ENCODE assay signal across 18 mouse cellular contexts in the genomic region with DNA sequence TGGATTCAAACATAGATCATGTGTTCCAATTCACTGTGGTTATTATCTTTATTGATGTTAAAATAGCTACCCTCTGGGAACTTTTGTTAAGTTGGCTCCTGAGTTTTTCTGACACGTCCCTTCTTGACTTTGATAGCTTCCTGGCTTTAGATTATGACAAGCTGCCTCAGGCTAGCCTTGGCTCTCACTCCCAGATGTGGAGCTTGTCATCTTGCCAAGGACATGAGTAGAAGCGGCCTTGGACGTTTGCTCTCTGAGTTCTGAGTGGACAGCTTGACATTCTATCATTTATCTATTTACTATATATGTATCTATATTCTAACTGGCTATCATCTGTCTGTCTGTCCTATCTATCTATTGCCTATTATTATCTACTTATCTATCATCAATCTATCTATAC.
"Had no signal": no experiment of that assay in that cellular context is flagged by ENCODE, and none has a peak within 500 bp of the region (broad histone marks: within the 10 kb centered on the region; RNA-seq: fewer than 3 reads in every experiment).

No protein-coding gene starts in this region.

- DNase-seq: kidney, adult 8-10 months; kidney, postnatal 36 days; layer of hippocampus, adult 9-11 months; layer of hippocampus, postnatal 36 days; liver; liver, embryonic 13.5 days; liver, postnatal 0 days; lung, postnatal 10 days; right cerebral cortex, postnatal 4 days; spleen, adult 18-20 months; thymus, adult 18-20 months; thymus, postnatal 14 days had no signal

- H3K36me3 ChIP-seq: limb, embryonic 12.5 days; liver, embryonic 13.5 days; midbrain, embryonic 15.5 days; neural tube, embryonic 12.5 days had no signal

- H3K9ac ChIP-seq: limb, embryonic 12.5 days; liver, embryonic 13.5 days; liver, postnatal 0 days; midbrain, embryonic 15.5 days; neural tube, embryonic 12.5 days had no signal

- H3K27me3 ChIP-seq: limb, embryonic 12.5 days; liver, embryonic 13.5 days; megakaryocyte, embryonic 14.5 days; midbrain, embryonic 15.5 days; neural tube, embryonic 12.5 days had no signal

- H3K9me3 ChIP-seq: limb, embryonic 12.5 days; liver, embryonic 13.5 days; midbrain, embryonic 15.5 days; neural tube, embryonic 12.5 days had no signal

- H3K4me2 ChIP-seq: limb, embryonic 12.5 days; liver, embryonic 13.5 days; midbrain, embryonic 11.5 days; midbrain, embryonic 15.5 days; neural tube, embryonic 12.5 days had no signal

- H3K4me3 ChIP-seq: limb, embryonic 12.5 days; liver, embryonic 13.5 days; megakaryocyte, embryonic 14.5 days; midbrain, embryonic 15.5 days; neural tube, embryonic 12.5 days had no signal

- H3K27ac ChIP-seq: limb, embryonic 12.5 days; liver, embryonic 13.5 days; macrophage; midbrain, embryonic 15.5 days; neural tube, embryonic 12.5 days had no signal

- H3K4me1 ChIP-seq: limb, embryonic 12.5 days; liver, embryonic 13.5 days; megakaryocyte, embryonic 14.5 days; midbrain, embryonic 15.5 days; neural tube, embryonic 12.5 days had no signal

- ATAC-seq: liver, postnatal 0 days; midbrain, embryonic 15.5 days had no signal
